In genomic region chr5:44101231-44102110, GRCm38 (mm10) we compare ENCODE assay signal across 8 mouse cellular contexts. TPM values are rescaled to one million over a fixed set of nuclear protein-coding genes. Genes with fewer than 3 reads are reported as not detected.
DNase-seq lines count a peak whose midpoint lies in the region; ATAC-seq and TF ChIP-seq lines count a peak whose summit lies in the region.

Prom1 (minus strand) TSS chr5:44102032.

- 2% methylated on average over 42 of the region's 44 CpGs for WGBS in embryonic facial prominence, embryonic 15.5 days
- 4% methylated on average over 44 of the region's 44 CpGs for WGBS in large intestine, adult 2 months
- 3% methylated on average over 44 of the region's 44 CpGs for WGBS in small intestine, adult 2 months

- no peaks in the 10 kb centered on the region for H3K36me3 ChIP-seq in embryonic facial prominence, embryonic 15.5 days
- no peaks in the 10 kb centered on the region for H3K36me3 ChIP-seq in small intestine, adult 2 months (ENCODE audit: control insufficient read depth, insufficient read depth, low read length)

- H3K27me3 ChIP-seq in embryonic facial prominence, embryonic 15.5 days: no peaks in the 10 kb centered on the region
- no peaks in the 10 kb centered on the region for H3K27me3 ChIP-seq in small intestine, adult 2 months (ENCODE audit: control insufficient read depth, insufficient read depth, low read length)

- H3K4me1 ChIP-seq in embryonic facial prominence, embryonic 15.5 days: peaks cover 15% of the 10 kb centered on the region; the same call in 1 of the 2 replicates
- H3K4me1 ChIP-seq in small intestine, adult 2 months (ENCODE audit: control insufficient read depth, insufficient read depth, insufficient read length, low read length): peaks cover 15% of the 10 kb centered on the region

- peak within 1 kb of the TSS; percentile 59 for H3K27ac ChIP-seq in embryonic facial prominence, embryonic 15.5 days (replicated peaks)
- peak within 1 kb of the TSS; percentile 63; the same call in 1 of the 2 replicates for H3K27ac ChIP-seq in small intestine, adult 2 months (ENCODE audit: insufficient read depth, low read depth, low read length)

- TF ChIP-seq CTCF in small intestine, adult 2 months (IDR thresholded peaks at IDR 0.05; ENCODE audit: extremely low read depth, insufficient read length, insufficient replicate concordance, low read depth, low read length): no peak

- DNase-seq in cerebellum, postnatal 4 days (ENCODE audit: low spot score in 2 of 2): no peak
- peak; percentile 14 for DNase-seq in adrenal gland, postnatal 14 days
- peak; percentile 2 for DNase-seq in heart, postnatal 25 days (ENCODE audit: low spot score)
- DNase-seq in large intestine, adult 2 months (ENCODE audit: low read depth, low spot score): no peak
- DNase-seq in lung, postnatal 10 days: peak; percentile 43

- H3K9ac ChIP-seq in embryonic facial prominence, embryonic 15.5 days: peak within 1 kb of the TSS; percentile 55

- no peaks in the 10 kb centered on the region for H3K9me3 ChIP-seq in embryonic facial prominence, embryonic 15.5 days (replicated peaks)

- intact Hi-C loops in heart, postnatal 25 days (cut with DNase I): loop anchor here (2.0 kb wide), 1 partner anchor 53 kb away; no protein-coding TSS in a partner anchor

- H3K4me3 ChIP-seq in embryonic facial prominence, embryonic 15.5 days (replicated peaks): peak within 1 kb of the TSS; percentile 63
- H3K4me3 ChIP-seq in small intestine, adult 2 months (ENCODE audit: low read depth, low read length): peak within 1 kb of the TSS; percentile 81

- H3K4me2 ChIP-seq in embryonic facial prominence, embryonic 15.5 days (replicated peaks): peak within 1 kb of the TSS; percentile 99

- ATAC-seq in cerebellum, adult (ENCODE audit: insufficient number of reproducible peaks, low FRiP score, low TSS enrichment): peak; percentile 49
- peak; percentile 68; the same call in 1 of the 2 replicates for ATAC-seq in embryonic facial prominence, embryonic 15.5 days (ENCODE audit: insufficient number of reproducible peaks, low FRiP score, low TSS enrichment, low read depth)

- no peak for TF ChIP-seq POLR2A in small intestine, adult 2 months (IDR thresholded peaks at IDR 0.05; ENCODE audit: low read depth, low read length)

RNA-seq across cellular contexts. Expression of gene Prom1, which starts in this region (rescaled TPM):
- 11.4 and 15.5 TPM in 2 replicates for total RNA-seq in adrenal gland, postnatal 14 days (2021)
- polyA plus RNA-seq in embryonic facial prominence, embryonic 15.5 days (2015; fragmentation: Nextera tagmentation; extraction: Ambion mirVana): 23.3 and 24.5 TPM in 2 replicates
- total RNA-seq in heart, postnatal 25 days (2021): 10 to 100 TPM in 1 of 2 experiments, 1 to 10 TPM in 1; 7.5 to 11.6 TPM
- 20.4 and 23.0 TPM in 2 replicates for polyA plus RNA-seq in large intestine, adult 2 months (2012; rRNA removed)
- 3.1 and 5.9 TPM in 2 replicates for polyA plus RNA-seq in small intestine, adult 2 months (2012; rRNA removed)

Comparison
In these comparisons a context has a peak if more than half of its experiments do, and no peak if none do; other contexts are left out.
1. DNase-seq: peak in adrenal gland, postnatal 14 days (single experiment), heart, postnatal 25 days (single experiment) and lung, postnatal 10 days (single experiment); none in cerebellum, postnatal 4 days (0 of 2) and large intestine, adult 2 months (single experiment).